Mouse (Mus musculus) CH12.LX (cell line): Measurements from ENCODE around the gene Trem1.

Experiments
- BHLHE40 ChIP-seq: IDR thresholded peaks from 2 replicates; pipeline ENCODE4 v1.6.1; 2011; ENCODE audit warnings: mild to moderate bottlenecking, low read depth, low read length, improper control_type of control experiment
- CTCF ChIP-seq, 2 experiments: IDR thresholded peaks in 1 of 2; conservative IDR thresholded peaks in 1 of 2; 2 replicates each; pipeline ENCODE4 v1.5.1; 2011 to 2012; ENCODE audit warnings: low read depth in 2 of 2, low read length in 2 of 2, improper control_type of control experiment in 1 of 2, inconsistent platforms in 1 of 2, mild to moderate bottlenecking in 1 of 2, moderate library complexity in 1 of 2
- MAFK ChIP-seq: IDR thresholded peaks from 2 replicates; pipeline ENCODE4 v1.6.1; 2011; ENCODE audit warnings: low read length, improper control_type of control experiment; ENCODE audit not compliant: insufficient replicate concordance
- MEF2A ChIP-seq: IDR thresholded peaks from 2 replicates; pipeline ENCODE4 v1.6.1; 2014; ENCODE audit warnings: low read depth, mild to moderate bottlenecking, inconsistent platforms, low read length, improper control_type of control experiment, borderline replicate concordance
- POLR2A ChIP-seq: IDR thresholded peaks from 2 replicates; pipeline ENCODE4 v1.6.1; 2011; ENCODE audit warnings: low read depth, mild to moderate bottlenecking, improper control_type of control experiment, low read length
- POLR2AphosphoS2 ChIP-seq: IDR thresholded peaks from 2 replicates; pipeline ENCODE4 v1.6.1; 2011; ENCODE audit warnings: low read depth, low read length, improper control_type of control experiment
- TBP ChIP-seq: conservative IDR thresholded peaks from 2 replicates; pipeline ENCODE4 v1.6.1; 2011; ENCODE audit warnings: low read depth, low read length, improper control_type of control experiment
- UBTF ChIP-seq: IDR thresholded peaks from 2 replicates; pipeline ENCODE4 v1.6.1; 2012; ENCODE audit warnings: low read depth, mild to moderate bottlenecking, inconsistent platforms, low read length, improper control_type of control experiment, moderate library complexity
- USF1 ChIP-seq: IDR thresholded peaks from 2 replicates; pipeline ENCODE4 v1.6.1; 2014; ENCODE audit warnings: low read depth, mild to moderate bottlenecking, inconsistent platforms, low read length, improper control_type of control experiment
- USF2 ChIP-seq: conservative IDR thresholded peaks from 2 replicates; pipeline ENCODE4 v1.6.1; 2011; ENCODE audit warnings: low read depth, low read length, improper control_type of control experiment
- ZMIZ1 ChIP-seq: IDR thresholded peaks from 2 replicates; pipeline ENCODE4 v1.6.1; 2012; ENCODE audit warnings: low read depth, mild to moderate bottlenecking, inconsistent platforms, low read length, improper control_type of control experiment

DNA sequence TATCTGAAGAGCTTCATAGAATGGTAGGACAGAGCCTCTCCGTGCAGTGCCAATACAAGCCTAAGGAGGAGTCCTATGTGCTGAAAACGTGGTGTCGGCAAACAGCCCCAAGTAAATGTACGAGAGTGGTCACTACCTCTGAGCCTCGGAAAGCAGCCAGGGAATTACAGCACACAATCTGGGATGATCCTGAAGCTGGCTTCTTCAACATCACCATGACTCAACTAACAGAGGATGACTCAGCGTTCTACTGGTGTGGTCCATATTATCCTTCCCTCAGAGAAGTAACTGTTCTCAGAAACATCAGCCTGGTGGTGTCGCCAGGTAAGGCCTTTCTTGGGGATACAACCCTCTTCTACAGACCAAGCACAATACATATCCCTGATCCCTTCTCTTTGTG, 32.1 kb downstream of the Trem1 start:
- TF ChIP-seq MEF2A, result no peak
- no peak for TF ChIP-seq MAFK
- no peak for TF ChIP-seq CTCF (conservative IDR thresholded peaks at IDR 0.05 in 1 of 2, IDR thresholded peaks at IDR 0.05 in 1 of 2; ENCODE audit: low read depth in 2 of 2, low read length in 2 of 2)
- no peak for TF ChIP-seq USF2
- no peak for TF ChIP-seq POLR2A
- TF ChIP-seq TBP, result no peak
- no peak for TF ChIP-seq UBTF
- TF ChIP-seq USF1, result no peak
- TF ChIP-seq BHLHE40, result no peak
- TF ChIP-seq ZMIZ1, result no peak
- TF ChIP-seq POLR2AphosphoS2, result no peak
